Mouse (Mus musculus) hindbrain, embryonic 16.5 days (tissue): Measurements from ENCODE around the gene Pappa2. TPM values are rescaled to one million over a fixed set of nuclear protein-coding genes. Genes with fewer than 3 reads are reported as not detected.

ENCODE experiments used
- ATAC-seq: fragments of 200-750 bp; cut with Nextera tagmentation; 2 replicates; pipeline ENCODE4 v1.8.0; 2017; ENCODE audit warnings: moderate TSS enrichment, moderate library complexity
- H3K27ac ChIP-seq: fragments of 300-500 bp; sonication (generic); 2 replicates; pipeline ENCODE4 v1.5.1; 2014; ENCODE audit warnings: low read depth, mild to moderate bottlenecking, control low read depth, low read length, moderate library complexity
- H3K27me3 ChIP-seq: fragments of 300-500 bp; sonication (generic); replicated peaks from 2 replicates; pipeline ENCODE4 v1.6.1; 2014; ENCODE audit warnings: low read length; ENCODE audit not compliant: control insufficient read depth, insufficient read depth
- H3K36me3 ChIP-seq: fragments of 300-500 bp; sonication (generic); 2 replicates; pipeline ENCODE4 v1.6.1; 2014; ENCODE audit warnings: mild to moderate bottlenecking, low read length, moderate library complexity, mixed read lengths; ENCODE audit not compliant: control insufficient read depth, insufficient read depth
- H3K4me1 ChIP-seq: fragments of 300-500 bp; sonication (generic); 2 replicates; pipeline ENCODE4 v1.6.1; 2014; ENCODE audit warnings: low read depth, low read length; ENCODE audit not compliant: control insufficient read depth, insufficient read depth
- H3K4me2 ChIP-seq: fragments of 300-500 bp; sonication (generic); 2 replicates; pipeline ENCODE4 v1.6.1; 2014; ENCODE audit warnings: mild to moderate bottlenecking, low read length, control low read depth, moderate library complexity
- H3K4me3 ChIP-seq: fragments of 300-500 bp; sonication (generic); 2 replicates; pipeline ENCODE4 v1.5.1; 2014; ENCODE audit warnings: mild to moderate bottlenecking, low read length, control low read depth, moderate library complexity
- H3K9ac ChIP-seq: fragments of 300-500 bp; sonication (generic); 2 replicates; pipeline ENCODE4 v1.6.1; 2014; ENCODE audit warnings: low read depth, mild to moderate bottlenecking, control low read depth, low read length, moderate library complexity
- H3K9me3 ChIP-seq: fragments of 300-500 bp; sonication (generic); 2 replicates; pipeline ENCODE4 v1.6.1; 2014; ENCODE audit warnings: mild to moderate bottlenecking, low read length, moderate library complexity; ENCODE audit not compliant: control insufficient read depth
- WGBS: fragments of 180-500 bp; shearing (Covaris S2); extraction: QIAGEN DNeasy Blood & Tissue Kit; methylation state at CpG from one replicate; pipeline ENCODE4 v1.1.7; 2014; 5-methylcytosine and 5-hydroxymethylcytosine counted together
- polyA plus RNA-seq: library from polyadenylated mRNA; unstranded; fragments of >200 nt; fragmentation: Nextera tagmentation; extraction: Ambion mirVana; gene quantifications from 2 replicates; pipeline ENCODE4 v1.2.1, GENCODE M21; 2015

Gene Pappa2
- polyA plus RNA-seq, 1 experiment from 2014 or later: 0.79 TPM

GRCm38 (mm10) chr1:158953479-158954207, 26.6 kb downstream of the Pappa2 start:
- Histone ChIP-seq H3K27me3 (no peaks in the 10 kb centered on the region), H3K4me3 (no peak overlapping the region), H3K4me1 (no peaks in the 10 kb centered on the region), H3K9me3 (no peaks in the 10 kb centered on the region), H3K36me3 (no peaks in the 10 kb centered on the region), H3K4me2 (no peak overlapping the region), H3K27ac (no peak overlapping the region), H3K9ac (no peak overlapping the region)
- WGBS: 43% methylated on average over 6 of the region's 6 CpGs
- ATAC-seq: peak; percentile 87

DNA sequence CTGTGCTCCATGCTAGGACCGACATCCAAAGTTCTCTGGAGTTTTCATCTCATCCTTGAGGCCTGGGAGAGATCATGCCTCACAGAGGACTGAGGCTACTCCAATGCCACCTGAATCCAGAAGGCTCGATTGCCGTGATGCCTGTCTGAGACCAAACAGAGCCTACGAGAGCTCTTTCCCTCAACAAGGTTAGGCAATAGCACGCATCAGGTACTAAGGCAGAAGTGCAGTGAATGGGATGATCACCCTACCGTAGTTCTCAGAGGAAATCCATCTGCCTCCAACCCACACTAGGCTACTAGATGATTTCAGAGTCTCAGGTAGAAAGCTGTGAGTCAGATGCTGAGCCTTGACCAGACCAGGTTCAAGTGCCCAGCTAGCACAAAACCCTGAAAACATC, 31.2 kb downstream of the Pappa2 start:
- H3K9ac ChIP-seq: no peak overlapping the region
- no peak overlapping the region for H3K4me3 ChIP-seq
- no peak overlapping the region for H3K4me2 ChIP-seq
- H3K27ac ChIP-seq: no peak overlapping the region
- H3K27me3 ChIP-seq: no peaks in the 10 kb centered on the region
- 89% methylated on average over 6 of the region's 6 CpGs for WGBS
- H3K4me1 ChIP-seq: no peaks in the 10 kb centered on the region
- ATAC-seq: no peak
- H3K9me3 ChIP-seq: no peaks in the 10 kb centered on the region
- H3K36me3 ChIP-seq: no peaks in the 10 kb centered on the region

DNA sequence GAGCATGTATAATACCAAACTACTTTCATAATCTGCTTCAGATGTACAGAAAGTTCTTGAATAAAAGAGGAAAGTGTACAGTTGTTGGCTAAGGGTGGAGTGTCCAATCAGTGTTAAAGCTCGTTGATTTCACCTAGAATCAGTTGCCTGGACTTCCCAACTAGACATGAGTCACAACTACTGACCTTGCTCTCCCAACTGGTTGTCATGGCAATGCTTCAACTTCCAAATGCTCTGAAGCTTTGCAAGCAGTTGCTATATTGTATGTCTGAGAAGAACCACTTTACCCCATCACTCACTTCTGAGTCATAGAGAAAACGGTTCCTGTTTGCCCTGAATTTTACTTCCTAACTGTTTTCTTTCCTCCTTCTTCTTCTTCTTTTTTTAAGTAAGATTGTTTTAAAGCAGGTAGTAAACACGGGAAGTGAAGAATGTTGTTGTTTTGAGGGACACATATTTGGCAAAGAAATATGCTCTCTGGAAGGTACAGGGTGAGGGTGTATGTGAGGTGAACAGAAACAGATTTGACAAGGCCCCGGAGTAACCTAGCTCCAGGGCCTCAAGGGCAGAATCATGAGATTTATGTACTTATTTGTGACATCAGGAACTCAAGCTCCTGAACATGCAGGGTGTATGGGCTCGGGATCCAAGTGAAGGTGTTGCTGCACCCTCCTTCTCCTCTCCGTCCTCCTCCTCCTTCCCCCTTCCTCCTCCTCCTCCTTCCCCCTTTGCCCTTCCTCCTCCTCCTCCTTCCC, 32.1 kb downstream of the Pappa2 start:
- Histone ChIP-seq H3K27me3 (no peaks in the 10 kb centered on the region), H3K27ac (no peak overlapping the region), H3K4me1 (no peaks in the 10 kb centered on the region), H3K4me3 (no peak overlapping the region), H3K9me3 (no peaks in the 10 kb centered on the region), H3K36me3 (no peaks in the 10 kb centered on the region), H3K9ac (no peak overlapping the region), H3K4me2 (no peak overlapping the region)
- ATAC-seq: no peak
- 84% methylated on average over 6 of the region's 6 CpGs for WGBS

DNA sequence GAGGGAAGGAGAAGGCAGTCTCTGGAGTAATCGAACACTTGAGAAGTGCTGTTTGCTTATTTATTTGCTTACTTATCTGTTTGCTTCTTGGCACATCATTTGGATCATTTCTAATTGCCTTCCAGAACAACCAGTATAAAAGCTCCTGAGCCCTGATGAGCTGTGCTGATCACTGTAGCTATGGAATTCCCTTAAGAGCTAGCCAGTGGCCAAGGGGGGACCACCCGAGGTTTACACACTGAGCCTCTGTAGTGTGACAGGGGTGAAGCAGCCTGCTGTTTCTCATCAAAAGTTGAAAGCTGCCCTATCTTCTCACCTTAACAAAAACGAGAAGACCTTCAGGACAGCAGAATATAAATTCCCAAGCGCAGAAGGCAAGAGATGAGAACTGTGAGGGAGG, 35.4 kb downstream of the Pappa2 start:
- no peaks in the 10 kb centered on the region for H3K9me3 ChIP-seq
- H3K36me3 ChIP-seq: no peaks in the 10 kb centered on the region
- no peak overlapping the region for H3K27ac ChIP-seq
- H3K27me3 ChIP-seq: no peaks in the 10 kb centered on the region
- H3K4me2 ChIP-seq: no peak overlapping the region
- WGBS: 79% methylated on average over 4 of the region's 4 CpGs
- no peak for ATAC-seq
- no peak overlapping the region for H3K9ac ChIP-seq
- no peak overlapping the region for H3K4me3 ChIP-seq
- H3K4me1 ChIP-seq: no peaks in the 10 kb centered on the region

- H3K9ac ChIP-seq: no peak overlapping the region
- ATAC-seq: no peak
- no peaks in the 10 kb centered on the region for H3K27me3 ChIP-seq
- no peaks in the 10 kb centered on the region for H3K4me1 ChIP-seq
- WGBS: 55% methylated on average over 3 of the region's 3 CpGs
- H3K4me2 ChIP-seq: no peak overlapping the region
- H3K9me3 ChIP-seq: no peaks in the 10 kb centered on the region
- no peak overlapping the region for H3K4me3 ChIP-seq
- no peak overlapping the region for H3K27ac ChIP-seq
- no peaks in the 10 kb centered on the region for H3K36me3 ChIP-seq
Observed at GRCm38 (mm10) chr1:158942864-158943263, 37.4 kb downstream of the Pappa2 start.

- no peak for ATAC-seq
- H3K36me3 ChIP-seq: no peaks in the 10 kb centered on the region
- 88% methylated on average over 3 of the region's 3 CpGs for WGBS
Observed at GRCm38 (mm10) chr1:158940966-158941365, 39.3 kb downstream of the Pappa2 start.

GRCm38 (mm10) chr1:158934447-158934846, 45.8 kb downstream of the Pappa2 start:
- no peak for ATAC-seq
- H3K4me2 ChIP-seq: no peak overlapping the region

More at GRCm38 (mm10) chr1:158940966-158941365, 39.3 kb downstream of the Pappa2 start:
- H3K4me2 ChIP-seq: no peak overlapping the region
- no peak overlapping the region for H3K27ac ChIP-seq
- H3K9me3 ChIP-seq: no peaks in the 10 kb centered on the region
- no peaks in the 10 kb centered on the region for H3K27me3 ChIP-seq
- H3K4me3 ChIP-seq: no peak overlapping the region
- H3K4me1 ChIP-seq: no peaks in the 10 kb centered on the region
- no peak overlapping the region for H3K9ac ChIP-seq

DNA sequence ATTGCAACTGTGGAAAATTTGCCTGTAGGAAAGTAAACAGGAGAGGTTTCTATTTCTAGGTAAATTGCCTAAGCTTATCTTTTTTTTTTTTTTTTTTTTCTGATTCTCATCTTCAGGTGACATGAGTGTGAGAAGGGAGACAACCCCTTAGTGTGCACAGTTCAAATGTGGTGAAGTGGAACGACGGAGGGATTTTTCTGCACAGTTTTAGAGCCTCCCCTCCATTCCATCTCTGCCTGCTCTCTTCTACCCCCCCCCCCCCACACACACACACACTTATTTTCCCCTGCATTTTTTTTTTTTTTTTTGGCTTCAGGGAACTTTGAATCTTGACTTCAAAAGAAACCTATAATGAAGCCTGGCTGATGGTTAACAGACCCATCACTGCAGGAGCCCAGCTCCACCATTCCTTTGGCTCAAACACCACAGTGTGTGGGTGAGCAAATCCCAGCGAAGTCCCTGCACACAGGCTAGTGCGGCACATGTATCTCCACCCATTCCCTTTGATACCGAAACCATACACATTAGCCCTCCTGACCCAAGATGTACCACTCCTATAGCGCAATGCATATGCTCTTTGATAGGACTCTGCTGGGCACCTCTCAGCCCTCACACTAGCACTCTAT, 49.0 kb downstream of the Pappa2 start:
- H3K9me3 ChIP-seq: no peaks in the 10 kb centered on the region

More at GRCm38 (mm10) chr1:158934447-158934846, 45.8 kb downstream of the Pappa2 start:
- Histone ChIP-seq H3K9me3 (no peaks in the 10 kb centered on the region), H3K36me3 (no peaks in the 10 kb centered on the region), H3K9ac (no peak overlapping the region), H3K4me1 (no peaks in the 10 kb centered on the region), H3K27me3 (no peaks in the 10 kb centered on the region), H3K4me3 (no peak overlapping the region), H3K27ac (no peak overlapping the region)
- WGBS: 81% methylated on average over 3 of the region's 3 CpGs

DNA sequence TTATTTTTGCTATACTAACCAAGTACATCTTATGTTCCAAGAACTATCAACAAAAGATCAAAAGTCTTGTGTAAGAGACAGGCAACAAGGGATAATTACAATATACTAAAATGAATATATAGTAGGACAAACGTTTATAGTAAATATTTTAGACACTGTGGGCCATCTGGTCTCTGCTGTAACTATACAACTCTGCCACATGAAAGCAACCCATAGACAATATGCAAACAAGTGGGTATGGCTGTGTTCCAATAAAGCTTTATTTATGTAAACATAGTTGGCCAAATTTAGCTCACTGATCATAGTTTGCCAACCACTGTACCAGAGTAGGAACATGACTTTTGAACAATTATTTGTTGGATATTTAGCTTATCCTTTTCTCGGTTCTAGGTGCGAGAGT, 50.9 kb downstream of the Pappa2 start:
- Histone ChIP-seq H3K36me3 (no peaks in the 10 kb centered on the region), H3K4me3 (no peak overlapping the region), H3K9ac (no peak overlapping the region), H3K4me2 (no peak overlapping the region), H3K27me3 (no peaks in the 10 kb centered on the region), H3K27ac (no peak overlapping the region), H3K4me1 (no peaks in the 10 kb centered on the region), H3K9me3 (no peaks in the 10 kb centered on the region)
- no peak for ATAC-seq
- 82% methylated on average over 3 of the region's 3 CpGs for WGBS

More for the DNA sequence above, 49.0 kb downstream of the Pappa2 start:
- Histone ChIP-seq H3K4me2 (no peak overlapping the region), H3K4me1 (no peaks in the 10 kb centered on the region), H3K9ac (no peak overlapping the region), H3K36me3 (no peaks in the 10 kb centered on the region), H3K27me3 (no peaks in the 10 kb centered on the region), H3K27ac (no peak overlapping the region), H3K4me3 (no peak overlapping the region)
- 71% methylated on average over 6 of the region's 6 CpGs for WGBS
- ATAC-seq: no peak
